Mouse (Mus musculus) kidney, embryonic 16.5 days (tissue): Measurements from ENCODE around the gene Pmpca. TPM values are rescaled to one million over a fixed set of nuclear protein-coding genes. Genes with fewer than 3 reads are reported as not detected.

ENCODE experiments used
- ATAC-seq: fragments of 200-750 bp; cut with Nextera tagmentation; 2 replicates; pipeline ENCODE4 v1.8.0; 2017; ENCODE audit warnings: moderate TSS enrichment; ENCODE audit not compliant: low FRiP score, low TSS enrichment
- H3K27ac ChIP-seq: fragments of 300-500 bp; sonication (generic); 2 replicates; pipeline ENCODE4 v1.5.1; 2014; ENCODE audit warnings: low read length
- H3K27me3 ChIP-seq: fragments of 300-500 bp; sonication (generic); 2 replicates; pipeline ENCODE4 v1.6.1; 2014; ENCODE audit warnings: low read length, control low read depth, mixed read lengths; ENCODE audit not compliant: insufficient read depth
- H3K36me3 ChIP-seq: fragments of 300-500 bp; sonication (generic); 2 replicates; pipeline ENCODE4 v1.6.1; 2014; ENCODE audit warnings: low read length, control low read depth, mixed read lengths; ENCODE audit not compliant: insufficient read depth
- H3K4me1 ChIP-seq: fragments of 300-500 bp; sonication (generic); 2 replicates; pipeline ENCODE4 v1.6.1; 2014; ENCODE audit warnings: low read length, control low read depth, mixed read lengths; ENCODE audit not compliant: insufficient read depth
- H3K4me2 ChIP-seq: fragments of 300-500 bp; sonication (generic); replicated peaks from 2 replicates; pipeline ENCODE4 v1.6.1; 2014; ENCODE audit warnings: low read depth, low read length
- H3K4me3 ChIP-seq: fragments of 300-500 bp; sonication (generic); 2 replicates; pipeline ENCODE4 v1.5.1; 2014; ENCODE audit warnings: mild to moderate bottlenecking, low read length
- H3K9ac ChIP-seq: fragments of 300-500 bp; sonication (generic); replicated peaks from 2 replicates; pipeline ENCODE4 v1.6.1; 2014; ENCODE audit warnings: low read length
- H3K9me3 ChIP-seq: fragments of 300-500 bp; sonication (generic); 2 replicates; pipeline ENCODE4 v1.6.1; 2016; ENCODE audit warnings: low read length, control low read depth
- WGBS: fragments of 180-500 bp; shearing (Covaris S2); extraction: QIAGEN DNeasy Blood & Tissue Kit; methylation state at CpG from one replicate; pipeline ENCODE4 v1.1.7; 2014; 5-methylcytosine and 5-hydroxymethylcytosine counted together
- polyA plus RNA-seq: library from polyadenylated mRNA; unstranded; fragments of >200 nt; fragmentation: Nextera tagmentation; extraction: Ambion mirVana; gene quantifications from 2 replicates; pipeline ENCODE4 v1.2.1, GENCODE M21; 2015

Pmpca gene
- polyA plus RNA-seq, 1 experiment from 2014 or later: 122 TPM

DNA sequence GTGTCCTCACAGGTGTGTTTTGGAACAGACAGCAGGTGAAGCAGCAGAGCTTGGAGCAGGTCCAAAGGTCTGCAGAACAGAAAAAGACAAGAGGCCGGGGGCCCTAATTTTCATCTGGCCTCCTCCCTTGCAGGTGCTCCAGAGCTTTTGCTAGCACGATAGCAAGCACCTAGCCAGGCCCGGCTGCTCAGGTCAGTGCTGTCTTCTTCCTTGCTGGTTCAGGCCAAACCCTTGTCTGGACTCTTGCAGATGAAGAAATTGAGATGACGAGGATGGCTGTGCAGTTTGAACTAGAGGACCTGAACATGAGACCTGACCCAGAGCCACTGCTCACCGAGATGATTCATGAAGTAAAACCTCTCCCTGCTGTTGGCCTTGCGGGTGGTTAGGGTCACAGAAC is 2.5 kb downstream of the Pmpca start:
- H3K4me1 ChIP-seq: peaks cover 18% of the 10 kb centered on the region
- no peaks in the 10 kb centered on the region for H3K9me3 ChIP-seq
- H3K4me2 ChIP-seq: no peak overlapping the region
- no peak overlapping the region for H3K27ac ChIP-seq
- ATAC-seq: no peak
- WGBS: 91% methylated on average over 6 of the region's 6 CpGs
- no peak overlapping the region for H3K9ac ChIP-seq
- no peaks in the 10 kb centered on the region for H3K27me3 ChIP-seq
- H3K4me3 ChIP-seq: no peak overlapping the region
- peaks cover 62% of the 10 kb centered on the region for H3K36me3 ChIP-seq

DNA sequence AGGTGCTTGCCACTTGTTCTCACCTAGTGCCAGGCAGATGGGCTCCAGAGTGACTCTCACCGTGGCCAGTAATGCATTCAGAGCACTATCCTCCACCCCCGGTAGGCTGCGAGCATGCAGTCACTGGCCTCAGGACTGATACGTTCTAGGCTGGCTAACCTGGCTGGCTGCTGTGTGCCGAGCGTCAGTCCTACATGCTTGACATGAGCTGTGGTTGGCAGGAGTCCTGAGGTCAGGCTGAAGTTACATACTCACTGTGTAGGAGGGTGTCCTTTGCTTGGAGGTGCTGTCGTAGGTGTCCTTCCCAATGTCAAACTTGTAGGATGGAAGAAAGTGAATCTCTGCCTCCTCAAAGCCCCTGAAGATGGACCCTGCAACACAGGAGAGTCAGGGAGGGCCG is 9.8 kb downstream of the Pmpca start:
- Histone ChIP-seq H3K4me2 (no peak overlapping the region), H3K9ac (no peak overlapping the region), H3K4me3 (no peak overlapping the region), H3K36me3 (peaks cover 76% of the 10 kb centered on the region), H3K27ac (no peak overlapping the region), H3K9me3 (no peaks in the 10 kb centered on the region), H3K4me1 (no peaks in the 10 kb centered on the region), H3K27me3 (no peaks in the 10 kb centered on the region)
- WGBS: 81% methylated on average over 8 of the region's 8 CpGs
- ATAC-seq: no peak

DNA sequence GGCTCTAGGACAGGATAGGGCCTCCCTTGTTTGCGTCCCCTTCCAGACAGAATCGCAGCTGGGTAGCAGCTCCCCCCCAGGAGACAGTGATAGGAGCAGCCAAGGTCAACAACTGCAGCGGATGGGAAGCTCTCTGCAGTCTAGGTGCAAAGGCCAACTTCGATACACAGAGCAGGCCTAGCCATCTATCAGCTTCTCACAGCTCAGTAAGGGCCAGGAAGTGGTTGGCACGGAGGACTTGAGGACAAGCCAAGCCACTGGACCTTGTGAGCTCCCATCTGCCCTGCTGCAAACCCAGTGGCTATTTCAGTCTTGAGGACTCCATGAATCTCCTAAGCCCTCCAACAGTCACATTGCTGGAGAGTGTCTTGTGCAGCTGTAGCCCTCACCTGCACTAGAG is 10.5 kb downstream of the Pmpca start:
- Histone ChIP-seq H3K27me3 (no peaks in the 10 kb centered on the region), H3K9me3 (no peaks in the 10 kb centered on the region), H3K36me3 (peaks cover 69% of the 10 kb centered on the region), H3K4me2 (no peak overlapping the region), H3K9ac (no peak overlapping the region), H3K4me3 (no peak overlapping the region), H3K4me1 (no peaks in the 10 kb centered on the region), H3K27ac (no peak overlapping the region)
- no peak for ATAC-seq
- 78% methylated on average over 5 of the region's 5 CpGs for WGBS

DNA sequence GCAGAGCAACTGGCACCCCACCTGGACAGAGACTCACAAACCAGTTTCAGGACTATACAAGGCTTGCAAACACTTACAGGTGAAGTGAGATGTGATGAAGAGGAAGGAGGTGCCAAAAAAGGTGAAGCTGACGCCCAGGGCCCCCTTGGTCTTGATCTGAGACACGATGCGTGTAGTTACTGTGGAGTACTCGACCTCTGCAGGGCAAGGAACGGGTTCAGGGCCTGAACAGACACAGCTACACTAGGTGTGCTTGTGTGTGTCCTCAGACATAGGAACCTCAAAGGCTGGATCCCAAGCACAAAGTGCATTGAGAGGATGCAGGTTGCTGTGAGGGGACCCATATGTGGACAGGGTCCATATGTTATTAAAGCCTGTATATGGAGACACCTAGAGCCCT is 11.2 kb downstream of the Pmpca start:
- no peak for ATAC-seq
- Histone ChIP-seq H3K27me3 (no peaks in the 10 kb centered on the region), H3K9ac (no peak overlapping the region), H3K9me3 (no peaks in the 10 kb centered on the region), H3K27ac (no peak overlapping the region), H3K4me2 (no peak overlapping the region), H3K36me3 (peaks cover 63% of the 10 kb centered on the region), H3K4me1 (peaks cover 3% of the 10 kb centered on the region; the same call in 1 of the 2 replicates), H3K4me3 (no peak overlapping the region)
- 89% methylated on average over 5 of the region's 5 CpGs for WGBS

DNA sequence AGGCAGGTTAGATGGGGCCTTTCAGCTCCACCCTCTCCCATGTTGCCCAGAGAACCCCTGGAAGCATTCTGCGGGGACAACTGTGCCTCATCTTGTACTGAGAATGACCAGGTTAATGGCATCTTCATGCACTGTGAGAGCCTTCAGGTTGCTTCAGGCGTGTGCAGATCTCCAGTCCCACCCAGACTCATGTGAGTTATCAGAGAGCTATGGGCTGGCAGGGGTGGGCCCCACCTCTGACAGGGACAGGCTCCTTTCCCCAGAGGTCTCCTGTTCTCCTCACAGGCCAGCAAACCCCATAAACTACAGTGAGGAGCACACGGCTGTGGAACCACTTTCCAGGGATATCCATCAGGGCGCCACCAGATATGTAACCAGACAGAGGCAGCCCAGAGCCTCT is 11.9 kb downstream of the Pmpca start:
- no peak overlapping the region for H3K4me2 ChIP-seq
- H3K27me3 ChIP-seq: no peaks in the 10 kb centered on the region
- H3K9me3 ChIP-seq: no peaks in the 10 kb centered on the region
- no peak overlapping the region for H3K27ac ChIP-seq
- peaks cover 55% of the 10 kb centered on the region for H3K36me3 ChIP-seq
- peaks cover 8% of the 10 kb centered on the region for H3K4me1 ChIP-seq
- 87% methylated on average over 4 of the region's 4 CpGs for WGBS
- H3K4me3 ChIP-seq: no peak overlapping the region
- no peak overlapping the region for H3K9ac ChIP-seq
- no peak for ATAC-seq

DNA sequence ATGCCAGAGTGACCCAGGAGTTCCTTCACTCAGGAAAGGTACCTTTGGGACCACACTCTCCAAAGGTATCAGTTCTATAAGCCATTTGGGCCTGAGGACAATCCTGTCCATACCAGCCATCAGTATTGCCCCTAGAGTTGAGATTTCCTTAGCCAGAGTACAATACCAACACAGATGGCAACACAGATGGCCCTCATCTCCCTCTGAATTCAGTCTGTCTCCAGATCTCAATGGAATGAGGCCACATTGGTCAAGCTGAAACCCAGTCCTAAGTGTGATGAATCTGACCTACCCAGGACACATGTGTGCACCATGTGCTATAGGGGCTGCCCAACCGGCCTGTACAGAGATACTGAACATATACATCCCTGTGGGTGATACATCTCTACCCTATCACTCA is 13.1 kb downstream of the Pmpca start:
- H3K9me3 ChIP-seq: no peaks in the 10 kb centered on the region
- WGBS: 83% methylated on average over 1 of the region's 1 CpGs
- no peak for ATAC-seq
- no peak overlapping the region for H3K27ac ChIP-seq
- H3K4me1 ChIP-seq: peaks cover 20% of the 10 kb centered on the region
- no peak overlapping the region for H3K4me2 ChIP-seq
- H3K27me3 ChIP-seq: no peaks in the 10 kb centered on the region
- H3K4me3 ChIP-seq: no peak overlapping the region
- H3K36me3 ChIP-seq: peaks cover 44% of the 10 kb centered on the region
- H3K9ac ChIP-seq: no peak overlapping the region

DNA sequence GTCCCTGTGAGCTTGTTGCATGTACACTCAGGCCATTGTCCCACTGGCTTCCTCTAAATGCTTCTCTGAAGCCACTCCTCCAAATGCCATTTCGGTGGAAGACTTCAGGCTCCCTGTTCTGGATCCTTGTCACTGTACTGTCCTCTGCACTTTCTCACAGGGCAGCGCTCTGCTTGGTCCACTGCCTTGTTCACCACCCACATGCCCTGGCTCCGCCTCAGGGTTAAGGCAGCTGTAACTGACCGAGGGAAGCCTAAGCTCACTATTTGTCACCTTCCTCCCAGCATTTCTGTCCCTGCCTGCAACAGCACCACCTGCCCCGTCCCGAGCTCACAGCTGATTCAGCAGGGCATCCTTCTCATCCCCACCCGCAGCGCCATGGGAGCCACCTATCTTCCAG is 14.2 kb downstream of the Pmpca start:
- H3K4me1 ChIP-seq: peaks cover 31% of the 10 kb centered on the region
- WGBS: 63% methylated on average over 8 of the region's 8 CpGs
- peaks cover 36% of the 10 kb centered on the region for H3K36me3 ChIP-seq
- no peak overlapping the region for H3K9ac ChIP-seq
- no peaks in the 10 kb centered on the region for H3K9me3 ChIP-seq
- no peak overlapping the region for H3K4me2 ChIP-seq
- no peak overlapping the region for H3K4me3 ChIP-seq
- no peaks in the 10 kb centered on the region for H3K27me3 ChIP-seq
- H3K27ac ChIP-seq: no peak overlapping the region
- no peak for ATAC-seq

DNA sequence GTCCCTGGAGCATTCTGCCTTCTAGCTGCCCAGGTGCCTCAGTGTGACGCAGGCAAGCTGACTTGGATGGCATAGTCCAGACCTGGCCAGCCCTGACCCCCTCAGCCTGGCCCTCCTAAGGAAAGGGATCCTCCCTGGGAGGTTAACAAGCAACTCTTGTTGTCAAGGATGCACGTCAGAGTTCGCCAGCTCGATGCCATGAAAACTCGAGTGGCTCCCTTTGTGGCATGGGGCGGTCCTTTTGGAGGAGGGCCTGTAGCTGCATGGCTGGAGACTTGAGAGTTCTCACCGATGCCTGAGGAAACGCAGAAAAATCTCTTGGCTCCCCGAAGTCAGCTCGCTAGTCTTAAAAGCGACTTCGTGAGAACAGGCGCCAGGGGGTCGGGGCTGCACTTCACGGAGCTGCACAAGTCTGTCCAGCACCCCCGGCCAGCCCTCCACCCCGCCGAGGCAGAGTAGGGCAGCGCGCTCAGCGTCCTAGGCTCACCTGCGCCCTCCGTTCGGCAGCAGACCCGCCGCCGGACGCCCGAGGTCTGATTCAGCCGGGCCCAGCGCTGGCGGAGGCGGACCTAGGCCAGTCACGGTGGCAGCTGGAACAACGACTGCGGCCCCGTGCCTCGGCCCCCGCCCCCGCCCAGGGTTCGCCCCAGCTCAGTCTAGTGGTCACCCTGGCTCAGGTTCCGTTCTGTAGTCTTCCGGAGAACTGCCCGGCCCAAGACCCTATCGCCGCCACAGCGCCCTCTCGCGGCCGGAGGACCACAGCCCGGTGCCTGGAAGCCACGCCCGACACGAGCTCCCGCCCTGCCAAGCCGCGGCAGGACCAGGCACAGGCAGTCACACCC is 19.6 kb downstream of the Pmpca start, which contains the start of gene Inpp5e:
TSS of gene Inpp5e (minus strand) at position 689 of the 842 bp plus-strand sequence.
- Histone ChIP-seq H3K9ac (peak within 1 kb of the TSS; percentile 93), H3K4me1 (peaks cover 36% of the 10 kb centered on the region), H3K27me3 (no peaks in the 10 kb centered on the region), H3K4me3 (peak within 1 kb of the TSS; percentile 91), H3K36me3 (peaks cover 24% of the 10 kb centered on the region), H3K9me3 (no peaks in the 10 kb centered on the region), H3K27ac (peak within 1 kb of the TSS; percentile 85), H3K4me2 (peak within 1 kb of the TSS; percentile 75)
- peak; percentile 97 for ATAC-seq
- WGBS: under 1% methylated on average over 57 of the region's 57 CpGs

DNA sequence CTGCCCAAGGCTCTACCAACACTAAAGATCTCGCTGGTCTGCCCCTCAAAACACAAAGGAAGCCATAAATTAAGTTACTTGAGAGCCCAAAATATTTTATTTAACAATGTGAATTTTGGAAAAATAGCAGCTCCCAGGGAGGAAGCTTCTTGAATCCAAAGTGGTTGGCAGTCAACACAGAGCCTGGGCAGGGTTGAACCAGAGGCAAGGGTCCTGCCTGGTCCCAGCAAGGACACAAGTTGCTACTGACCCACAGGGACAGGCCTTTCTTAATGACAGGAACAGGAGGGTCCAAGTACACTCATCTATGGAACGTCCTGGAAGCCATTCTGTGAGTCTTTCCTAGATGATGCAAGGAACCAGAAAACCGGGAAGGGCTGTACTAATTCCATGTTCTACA is 20.2 kb downstream of the Pmpca start:
- H3K4me1 ChIP-seq: peaks cover 36% of the 10 kb centered on the region
- H3K27me3 ChIP-seq: no peaks in the 10 kb centered on the region
- 0 out of 2 replicates have a peak overlapping the region, but pooled peaks have one; percentile 1 for H3K9ac ChIP-seq
- H3K4me2 ChIP-seq: peak overlapping the region; percentile 75; the same call in 1 of the 2 replicates
- WGBS: 62% methylated on average over 3 of the region's 3 CpGs
- no peaks in the 10 kb centered on the region for H3K9me3 ChIP-seq
- no peak; the same call in 1 of the 2 replicates for ATAC-seq
- H3K27ac ChIP-seq: no peak overlapping the region
- H3K36me3 ChIP-seq: peaks cover 30% of the 10 kb centered on the region
- peak overlapping the region; percentile 91 for H3K4me3 ChIP-seq

DNA sequence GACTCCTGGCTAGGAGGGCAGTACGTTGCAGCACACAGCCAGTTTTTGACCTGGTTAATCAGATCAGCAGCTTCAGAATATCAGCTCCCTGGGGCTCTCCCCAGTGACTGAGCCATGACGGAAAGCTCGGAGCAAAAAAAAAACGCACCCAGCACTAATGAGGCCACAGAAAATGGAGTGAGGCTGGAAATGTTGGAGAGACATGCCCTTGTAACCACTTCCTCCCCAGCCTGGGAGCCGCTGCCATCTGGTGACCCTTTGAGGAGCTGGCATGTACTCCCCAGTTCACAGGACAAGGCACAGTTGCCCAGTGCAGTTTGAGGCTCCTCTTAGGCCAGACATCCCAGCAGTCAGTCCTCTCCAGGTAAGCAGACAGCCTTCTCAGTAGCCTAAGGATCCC is 21.0 kb downstream of the Pmpca start:
- H3K4me1 ChIP-seq: peaks cover 34% of the 10 kb centered on the region
- H3K9ac ChIP-seq: no peak overlapping the region
- no peak overlapping the region for H3K27ac ChIP-seq
- no peak overlapping the region for H3K4me2 ChIP-seq
- no peaks in the 10 kb centered on the region for H3K9me3 ChIP-seq
- H3K36me3 ChIP-seq: peaks cover 33% of the 10 kb centered on the region
- no peak for ATAC-seq
- 70% methylated on average over 5 of the region's 5 CpGs for WGBS
- no peak overlapping the region for H3K4me3 ChIP-seq
- no peaks in the 10 kb centered on the region for H3K27me3 ChIP-seq
